Mouse (Mus musculus) kidney, adult 11 months (tissue): ENCODE measurements around the gene Dnase2a.

ENCODE experiments used
- DNase-seq: peaks from one replicate; pipeline ENCODE4 v3.0.0; 2022

Dnase2a gene

DNA sequence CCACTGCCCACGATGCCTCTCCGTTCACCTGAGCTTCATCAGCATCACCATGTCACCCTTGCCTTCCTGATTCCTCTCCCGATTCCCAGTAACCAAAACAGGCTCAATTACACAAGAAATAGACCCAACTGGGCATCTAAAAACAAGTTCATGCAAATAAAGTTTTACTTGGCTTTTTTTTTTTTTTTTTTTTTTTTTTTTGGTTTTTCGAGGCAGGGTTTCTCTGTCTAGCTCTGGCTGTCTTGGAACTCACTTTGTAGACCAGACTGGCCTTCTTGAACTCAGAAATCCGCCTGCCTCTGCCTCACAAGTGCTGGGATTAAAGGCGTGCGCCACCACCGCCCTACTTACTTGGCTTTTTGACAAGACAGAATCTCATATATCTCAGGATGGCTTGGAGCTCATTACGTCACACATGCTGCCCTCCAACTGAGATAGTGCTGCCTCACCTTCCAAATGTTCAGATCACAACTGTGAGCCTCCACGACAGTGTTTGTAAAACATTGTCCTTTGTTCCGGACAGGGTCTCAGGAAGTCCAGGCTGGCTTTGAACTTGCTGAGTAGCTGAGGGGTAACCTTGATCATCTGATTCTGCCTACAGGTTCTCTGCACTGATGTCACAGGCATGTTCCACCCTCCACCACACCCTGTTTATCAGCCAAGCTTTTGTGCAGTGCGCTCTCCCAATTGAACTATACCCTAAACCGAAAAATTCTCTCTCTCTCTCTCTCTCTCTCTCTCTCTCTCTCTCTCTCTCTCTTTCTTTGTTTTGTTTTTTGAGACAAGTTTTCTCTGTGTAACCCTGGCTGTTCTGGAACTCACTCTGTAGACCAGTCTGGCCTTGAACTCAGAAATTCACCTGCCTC lies 29.5 kb downstream of the Dnase2a start:
- DNase-seq = no peak

GRCm38 (mm10) chr8:84943699-84944098 lies 35.3 kb downstream of the Dnase2a start:
- no peak for DNase-seq

DNA sequence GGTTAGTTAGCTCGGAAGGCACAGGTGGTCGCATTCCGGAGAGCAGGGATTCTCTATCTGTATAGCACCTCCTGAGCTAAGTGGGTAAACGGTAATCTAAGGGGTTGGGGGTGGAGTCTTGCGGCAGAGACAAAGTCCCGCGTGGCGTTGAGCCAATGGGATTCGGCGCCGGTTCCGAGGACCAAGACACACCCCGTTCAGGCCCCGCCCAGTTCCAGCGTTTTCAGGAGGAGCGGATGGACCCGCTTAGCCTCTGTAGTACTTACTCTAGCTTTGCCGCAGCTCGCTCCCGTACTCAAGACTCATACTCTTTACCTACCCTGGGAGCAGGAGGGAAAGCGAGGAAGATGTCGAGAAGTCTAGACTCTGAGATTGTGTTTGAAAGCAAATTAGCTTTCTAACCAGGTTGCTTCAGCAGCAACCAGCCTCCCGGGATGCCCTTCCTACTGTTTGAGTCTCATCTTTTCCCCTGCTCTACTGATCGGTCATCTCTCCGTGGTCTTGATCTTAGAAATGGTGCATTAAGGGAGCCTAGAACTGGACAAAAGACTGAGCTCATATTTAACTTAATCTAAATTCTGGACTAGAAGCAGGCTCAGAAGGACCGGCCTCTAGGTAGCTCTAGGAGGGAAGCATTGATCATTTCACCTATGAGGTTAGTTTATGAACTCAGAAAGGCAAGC lies 36.3 kb downstream of the Dnase2a start:
- DNase-seq = no peak

- no peak for DNase-seq
These were observed 36.9 kb downstream of the Dnase2a start for GRCm38 (mm10) chr8:84945235-84945632.

- DNase-seq = no peak
These were observed 37.5 kb downstream of the Dnase2a start for GRCm38 (mm10) chr8:84945633-84946527.

DNA sequence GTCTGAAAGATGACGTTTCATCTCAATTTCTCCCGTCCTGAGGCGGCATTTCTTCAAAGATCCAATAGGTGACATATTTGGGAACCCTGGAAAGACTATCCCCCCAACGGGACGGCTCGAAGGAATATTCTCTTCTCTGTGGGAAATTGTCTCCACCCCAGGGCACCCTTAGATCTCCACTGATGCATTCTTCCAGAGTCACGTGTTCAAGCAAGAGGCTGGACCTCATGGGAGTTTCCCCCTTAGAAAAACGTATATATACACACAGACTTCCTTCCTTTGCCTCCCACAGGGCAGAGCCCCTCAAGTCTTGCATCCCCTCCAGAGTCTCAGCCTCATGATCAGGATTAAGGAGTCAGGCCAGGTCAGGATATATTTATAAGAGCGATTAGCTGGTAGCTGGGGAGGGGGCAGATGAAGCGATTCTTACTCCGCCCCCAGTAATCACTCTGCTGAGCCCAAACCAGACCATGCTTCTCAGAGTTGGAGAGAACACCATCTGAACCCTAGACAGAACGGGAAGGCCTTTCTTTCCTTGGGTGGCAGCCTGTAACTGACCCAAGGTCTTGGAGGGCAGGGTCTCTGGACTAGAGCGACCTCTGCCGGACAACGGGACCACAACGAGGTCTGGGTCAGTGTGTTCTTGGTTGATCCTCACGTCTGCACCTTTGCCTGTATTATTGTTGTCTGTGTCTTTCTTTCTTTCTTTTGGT lies 38.3 kb downstream of the Dnase2a start, which contains the start of gene Rtbdn:
Gene Rtbdn, plus strand, starts transcription at position 464 of the 713 bp plus-strand sequence.
- no peak for DNase-seq

GRCm38 (mm10) chr8:84947241-84947545 lies 38.8 kb downstream of the Dnase2a start:
- peak; percentile 27 for DNase-seq

DNA sequence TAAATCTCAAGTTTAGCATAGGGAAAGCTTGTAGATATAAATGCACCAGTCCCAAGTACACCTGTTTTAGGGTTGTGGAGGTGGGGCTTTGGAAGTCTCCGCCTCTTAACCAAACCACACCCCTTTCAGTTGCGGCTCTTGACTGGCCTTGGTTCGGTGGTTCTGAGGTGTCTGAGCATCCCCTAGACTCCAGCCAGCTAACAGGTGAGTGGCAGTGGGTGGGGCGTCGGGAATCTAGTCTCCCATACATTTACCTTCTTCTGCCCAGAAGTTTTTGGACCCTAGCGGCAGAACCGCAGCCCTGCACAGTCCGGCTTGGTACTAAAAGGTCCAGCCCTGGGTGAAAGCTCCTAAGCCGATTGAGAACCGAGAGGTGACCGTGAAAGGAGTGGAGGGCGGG lies 41.4 kb downstream of the Dnase2a start:
- DNase-seq = no peak

DNA sequence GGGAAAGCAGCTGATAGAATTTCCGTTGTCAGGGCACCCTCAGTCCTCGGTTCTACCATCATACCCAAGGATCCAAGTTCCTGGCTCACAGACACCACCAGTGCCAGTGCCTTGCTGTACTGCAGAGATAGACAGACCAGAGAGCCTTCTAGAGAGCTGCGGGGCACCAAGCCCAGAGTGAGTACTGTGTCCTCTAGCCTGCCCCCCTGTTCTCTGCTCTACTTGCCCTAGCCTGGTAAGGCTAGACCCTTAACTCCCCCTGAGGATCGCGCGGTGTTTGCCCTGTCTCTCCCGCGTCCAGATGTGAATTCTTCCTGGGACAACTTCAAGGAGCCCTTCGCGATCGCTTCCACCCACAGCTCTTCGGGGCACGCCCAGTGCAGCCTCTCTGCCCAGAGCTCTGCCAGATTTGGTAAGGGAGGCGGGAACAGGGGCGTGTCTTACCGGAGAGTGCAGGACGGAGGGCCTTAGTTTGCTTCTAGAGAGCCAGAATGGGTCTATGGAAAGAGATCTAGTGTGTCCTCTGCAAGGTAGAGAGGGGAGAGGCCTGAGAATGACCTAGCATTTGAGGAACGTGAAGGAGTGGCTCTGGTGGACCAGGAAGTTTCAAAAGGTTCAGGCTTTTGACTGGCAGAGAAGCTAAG lies 44.4 kb downstream of the Dnase2a start:
- no peak for DNase-seq

DNA sequence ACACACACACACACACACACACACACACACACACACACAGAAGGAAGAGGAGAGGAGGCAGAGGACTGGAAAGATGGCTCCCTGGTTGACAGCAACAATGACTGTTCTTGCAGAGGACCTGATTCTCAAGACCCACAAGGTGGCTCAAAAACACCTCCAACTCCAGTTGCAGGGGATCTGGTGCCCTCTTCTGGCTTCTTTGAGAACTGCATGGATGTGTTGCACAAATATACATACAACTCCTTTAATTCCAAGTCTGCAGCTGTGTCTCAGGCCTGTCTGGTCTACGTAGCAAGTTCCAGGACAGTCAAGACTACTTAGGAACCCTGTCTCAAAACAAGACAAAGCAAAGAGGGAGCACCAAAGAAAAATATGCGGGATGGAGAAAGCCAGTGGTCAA lies 48.4 kb downstream of the Dnase2a start:
- DNase-seq = no peak

- no peak for DNase-seq
These were observed 51.5 kb downstream of the Dnase2a start for GRCm38 (mm10) chr8:84959811-84960210.

GRCm38 (mm10) chr8:84963952-84964351 lies 55.6 kb downstream of the Dnase2a start:
- DNase-seq = no peak

DNA sequence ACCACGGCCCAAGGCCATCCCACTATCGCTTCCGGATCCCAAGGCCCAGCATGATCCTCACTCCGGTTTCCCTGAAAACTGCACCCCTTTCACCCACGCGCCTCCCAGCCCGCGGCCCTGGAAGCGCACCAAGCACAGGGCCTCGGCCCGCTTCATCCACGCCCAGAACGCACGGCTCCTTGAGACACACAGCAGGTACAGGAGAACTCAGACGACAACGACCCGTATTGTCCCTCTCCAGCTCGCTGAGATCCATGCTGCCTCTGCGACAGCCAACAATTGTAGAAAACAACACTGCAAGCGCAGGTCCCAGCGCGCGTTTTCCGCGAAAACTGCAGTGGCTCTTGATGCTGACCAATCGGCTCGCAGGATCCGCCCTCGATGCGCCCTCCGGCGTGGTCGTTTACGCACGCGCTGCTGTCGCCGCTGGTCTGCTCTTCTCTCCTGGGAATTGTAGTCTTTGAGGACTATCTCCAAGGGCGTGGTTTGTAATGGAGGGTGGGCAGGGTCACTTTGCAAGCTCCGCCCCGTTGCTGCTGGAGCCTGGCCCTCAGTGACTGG lies 57.5 kb downstream of the Dnase2a start:
- DNase-seq = peak; percentile 97

DNA sequence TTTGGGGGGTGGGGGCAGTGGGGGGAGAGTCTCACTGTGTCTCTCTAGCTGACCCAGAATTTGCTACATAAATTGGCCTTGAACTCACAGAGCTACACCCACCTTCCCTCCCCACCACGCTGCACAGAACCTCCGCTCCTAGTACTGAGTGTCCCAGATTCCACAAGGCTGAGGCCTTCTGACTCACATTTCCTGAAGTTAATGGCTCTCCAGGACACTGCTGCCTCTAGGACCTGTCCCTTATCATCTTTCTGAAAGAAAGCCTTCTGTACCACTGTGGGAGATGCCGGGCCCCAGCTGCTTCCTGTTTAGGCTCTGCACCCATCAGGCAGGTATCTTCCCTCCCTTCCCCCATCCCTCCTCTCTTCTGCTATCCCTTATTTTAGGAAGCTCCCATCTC lies 58.2 kb downstream of the Dnase2a start:
- DNase-seq = no peak

GRCm38 (mm10) chr8:84967532-84968304 lies 59.4 kb downstream of the Dnase2a start:
- no peak for DNase-seq

GRCm38 (mm10) chr8:84968650-84969049 lies 60.3 kb downstream of the Dnase2a start:
- no peak for DNase-seq

DNA sequence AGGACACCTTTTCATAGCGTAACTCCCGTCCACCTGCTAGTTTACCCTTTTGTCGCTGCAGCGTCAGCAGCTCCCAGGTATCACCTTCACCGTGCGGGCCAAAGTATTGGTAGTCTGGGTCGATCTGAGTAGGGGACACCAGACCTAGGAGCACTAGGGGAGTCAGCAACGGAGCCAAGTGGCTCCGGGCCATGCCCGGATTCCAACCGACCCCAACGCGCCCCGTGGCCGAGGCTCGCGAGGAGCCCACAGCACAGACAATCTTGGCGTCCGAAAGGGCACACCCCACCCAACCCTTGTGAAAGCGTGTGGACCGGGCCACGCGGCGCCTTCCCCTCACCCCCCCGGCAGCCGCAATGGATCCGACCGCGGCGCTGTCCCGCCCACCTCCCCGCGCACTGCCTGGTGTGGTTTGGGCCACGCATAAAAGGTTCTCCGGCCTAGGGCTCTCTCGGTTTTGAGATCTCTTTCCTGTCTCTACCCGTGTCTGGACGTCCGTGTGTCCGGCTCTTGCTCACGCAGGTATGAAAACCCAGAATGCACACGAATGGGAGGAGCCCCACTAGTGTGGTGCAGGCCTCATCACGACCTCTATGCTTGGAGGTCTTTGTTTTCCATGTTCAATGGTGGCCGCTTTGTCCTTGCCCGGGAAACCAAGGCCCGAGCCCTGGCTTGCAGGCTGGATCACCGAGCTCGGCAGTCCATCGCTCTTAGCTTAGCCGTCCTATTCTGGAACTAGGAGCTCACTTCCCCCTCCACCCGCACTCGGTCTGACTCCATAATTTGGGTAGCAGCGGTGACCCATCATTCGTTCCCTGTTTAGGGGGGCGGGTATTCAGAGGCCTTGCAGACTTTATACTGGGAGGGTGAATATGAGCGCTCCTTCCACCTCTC lies 61.1 kb downstream of the Dnase2a start, which contains the start of the genes Gm49661, Prdx2 and Rnaseh2a:
Gene Gm49661, minus strand, starts transcription at position 193 of the 894 bp plus-strand sequence.
Gene Prdx2, plus strand, starts transcription at position 347 of the 894 bp plus-strand sequence.
Gene Rnaseh2a, minus strand, starts transcription at position 527 of the 894 bp plus-strand sequence.
- peak; percentile 69 for DNase-seq

GRCm38 (mm10) chr8:84970135-84970790 lies 61.9 kb downstream of the Dnase2a start:
- no peak for DNase-seq

DNA sequence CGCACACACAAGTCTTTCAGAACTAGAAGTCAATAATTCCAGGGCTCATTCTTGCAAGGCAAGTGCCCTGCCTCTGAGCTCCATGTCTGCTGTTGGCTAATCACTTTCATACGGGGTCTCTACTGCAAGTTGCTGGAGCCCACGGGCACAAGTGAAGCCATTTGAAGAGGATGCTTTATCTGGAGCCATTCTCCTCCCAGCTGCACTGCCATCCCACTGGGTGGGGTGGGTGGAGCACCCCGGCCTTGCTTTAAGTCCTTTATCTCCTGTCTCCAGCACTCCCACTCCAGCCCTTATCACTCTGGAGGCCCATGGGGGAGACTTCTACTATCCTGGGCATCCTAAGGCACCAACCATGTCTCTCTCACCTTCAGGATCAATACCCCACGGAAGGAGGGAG lies 62.6 kb downstream of the Dnase2a start:
- no peak for DNase-seq
